Mouse (Mus musculus) urinary bladder, adult 18-20 months (tissue): ENCODE measurements around the gene Mndal.
"Not testable (repeated sequence)": the region's sequence is repeated elsewhere in the genome, so short reads cannot be mapped to it uniquely, and the experiment has no call there.

Source experiments
- DNase-seq, 2 experiments: peaks; one replicate each; pipeline ENCODE4 v3.0.0; 2022; ENCODE audit warnings: low spot score in 2 of 2, mixed read lengths in 2 of 2

Mndal gene

DNA sequence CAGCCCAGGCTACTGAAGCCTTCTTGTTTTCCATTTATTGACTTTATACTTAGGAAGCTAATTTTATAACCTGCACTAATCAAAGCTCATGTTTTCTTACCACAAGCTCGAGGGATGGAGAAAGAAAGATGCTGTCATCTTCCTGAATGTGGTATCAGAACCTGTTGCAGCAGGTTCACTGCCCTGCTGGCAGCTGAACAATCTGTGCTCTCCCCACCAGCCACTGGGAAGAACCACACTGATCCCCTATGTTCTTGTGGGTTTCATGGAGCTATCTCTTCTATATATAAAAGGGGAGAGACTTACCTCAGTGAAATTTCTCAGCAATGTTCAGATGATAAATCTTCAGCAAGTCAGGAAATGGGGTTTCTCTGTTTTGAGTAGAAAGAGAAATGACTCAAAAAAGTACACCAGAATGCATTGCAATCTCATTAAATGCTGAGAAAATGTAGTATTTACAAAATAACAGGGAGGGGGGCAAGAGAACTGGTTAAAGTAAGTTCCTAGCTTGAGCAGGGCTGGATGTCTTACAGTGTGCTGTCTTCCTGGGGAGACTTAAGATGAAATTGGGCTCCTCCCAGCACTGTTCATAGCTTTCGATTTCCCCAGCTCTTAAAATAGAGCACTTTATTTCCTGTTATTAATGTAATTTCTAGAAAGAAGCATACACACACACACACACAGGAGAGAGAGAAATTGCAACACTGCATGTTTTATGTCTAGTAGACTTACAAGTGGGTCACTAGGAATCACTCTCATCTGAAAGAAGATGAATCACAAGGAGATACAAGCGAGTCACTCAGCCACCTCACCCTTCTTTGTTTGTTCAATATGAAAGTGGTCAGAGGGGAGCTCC is at the start of gene Mndal, which contains the start of gene Ifi203:
TSS of gene Mndal (minus strand) at position 568 of the 856 bp plus-strand sequence.
TSS of gene Ifi203 (minus strand) at position 749 of the 856 bp plus-strand sequence.
- not testable (repeated sequence) for DNase-seq

DNA sequence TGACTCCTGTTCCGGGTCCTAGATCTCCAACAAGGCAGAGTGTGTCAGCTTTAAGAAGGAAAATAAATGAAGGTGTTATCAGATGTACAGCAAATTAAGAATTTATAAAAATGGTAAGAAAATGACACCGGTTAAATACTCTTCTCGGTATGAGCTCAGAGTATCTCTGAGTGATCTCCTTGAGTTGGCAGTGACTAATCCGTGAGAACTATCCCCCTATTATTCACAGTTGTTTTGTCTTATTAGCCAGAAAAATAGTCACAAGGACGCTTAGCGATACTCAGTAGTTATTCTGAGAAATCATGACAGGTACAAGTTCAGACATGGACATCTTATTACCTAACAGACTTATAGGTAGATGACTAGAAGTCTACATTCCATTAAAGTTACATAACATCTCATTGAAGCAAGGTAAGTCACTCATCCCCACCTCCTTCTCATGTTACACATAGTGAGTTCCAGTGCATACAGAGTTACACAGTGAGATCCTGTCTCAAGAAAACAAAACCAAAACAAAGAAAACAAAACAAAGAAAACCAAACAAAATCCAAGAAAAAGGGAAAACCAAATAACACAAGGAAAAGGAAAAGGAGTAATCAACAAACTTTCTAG is 40.5 kb upstream of the Mndal start, which contains the start of gene Ifi202b:
TSS of gene Ifi202b (minus strand) at position 51 of the 612 bp plus-strand sequence.
- DNase-seq: not testable (repeated sequence)

DNA sequence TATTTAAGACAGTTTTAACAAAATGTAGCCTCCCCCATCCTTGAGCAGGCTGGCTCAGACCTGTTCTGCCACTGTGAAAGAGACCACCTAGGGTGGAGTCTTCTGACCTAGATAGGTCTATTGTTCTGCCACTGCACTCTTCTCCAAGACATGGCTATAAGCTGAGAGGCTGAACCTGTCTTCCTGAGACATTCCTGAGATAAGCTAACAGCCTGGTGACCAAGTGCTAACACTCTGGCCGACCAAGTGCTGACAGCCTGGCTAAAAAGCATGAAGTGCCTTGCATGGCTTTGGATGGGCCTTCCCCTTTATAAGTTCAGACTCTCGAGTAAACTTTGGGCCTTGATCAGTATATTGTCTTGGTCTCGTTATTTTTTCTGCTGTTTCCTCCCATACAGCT is 38.7 kb upstream of the Mndal start:
- not testable (repeated sequence) for DNase-seq

DNA sequence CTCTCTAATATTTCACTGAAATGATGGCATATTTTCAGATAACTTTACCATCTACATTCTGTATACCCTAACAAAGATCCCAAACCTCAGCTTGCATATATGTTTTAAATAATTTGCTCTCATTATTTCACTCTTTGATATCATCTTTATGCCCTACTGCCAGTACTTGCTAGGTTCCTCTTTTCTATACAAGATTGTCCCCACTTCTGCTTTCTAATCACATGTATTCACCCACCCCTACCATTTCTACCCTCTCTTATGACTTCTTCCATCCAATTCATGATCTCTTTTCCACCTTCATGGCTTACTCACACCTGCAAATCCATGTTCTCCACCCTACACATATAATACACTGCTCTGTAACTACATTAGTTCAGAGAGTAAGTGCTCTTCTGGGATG is 35.3 kb upstream of the Mndal start:
- no peak for DNase-seq

DNA sequence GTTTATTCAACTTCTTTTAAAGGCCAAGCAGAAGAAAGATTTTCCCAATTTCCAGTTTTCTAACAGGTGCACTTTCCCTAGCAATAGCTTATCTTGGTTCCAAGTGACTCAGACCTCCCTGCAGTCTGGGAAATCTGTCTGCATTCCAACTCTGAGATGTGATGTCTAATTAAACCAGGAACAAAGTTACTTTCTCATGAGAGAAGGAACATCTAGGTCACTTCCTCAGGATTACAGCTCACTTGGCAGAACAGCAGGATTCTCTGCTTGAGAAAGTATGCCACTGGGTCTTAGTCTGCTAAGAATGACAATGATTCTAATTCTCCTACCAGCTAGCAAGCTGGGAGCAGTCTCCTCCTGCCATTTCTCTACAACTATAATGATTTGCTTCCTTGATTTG is 30.8 kb upstream of the Mndal start:
- DNase-seq: no peak

DNA sequence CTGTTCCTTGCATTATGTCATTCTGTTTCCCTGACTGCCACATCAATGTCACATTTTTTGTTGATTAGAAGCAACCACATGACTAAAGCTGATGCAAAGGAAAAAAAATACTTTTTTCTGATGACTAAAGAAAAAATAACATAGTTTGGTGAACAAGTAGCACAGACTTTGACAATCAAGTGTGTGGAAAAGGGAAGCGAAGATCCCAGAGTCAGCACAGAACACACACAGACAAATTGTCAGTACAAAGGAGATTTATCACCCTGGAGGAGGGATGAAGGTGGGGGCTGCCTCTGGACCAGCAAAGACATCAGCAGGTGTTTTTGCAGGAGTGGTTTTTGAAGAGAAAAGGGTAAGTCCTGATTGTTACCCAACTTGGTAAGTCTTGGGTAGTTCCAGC is 19.2 kb upstream of the Mndal start:
- not testable (repeated sequence) for DNase-seq

DNA sequence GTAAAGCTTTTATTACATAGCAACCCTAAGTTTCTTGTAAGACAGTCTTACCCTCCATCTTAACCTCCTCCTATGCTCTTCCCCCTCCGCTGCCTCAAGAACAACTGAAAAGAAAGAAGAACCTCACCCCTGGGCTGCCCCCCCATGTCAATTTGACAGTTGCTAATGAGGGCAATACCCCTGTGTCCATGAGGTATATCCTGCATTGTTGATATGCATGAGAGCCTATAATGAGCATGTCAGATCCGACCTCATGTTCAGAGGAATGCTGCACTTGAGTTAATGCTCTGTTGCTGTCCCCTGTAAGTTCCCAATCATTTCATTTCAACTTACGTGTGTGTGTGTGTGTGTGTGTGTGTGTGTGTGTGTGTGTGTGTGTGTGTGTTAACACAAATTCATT is 17.7 kb upstream of the Mndal start:
- not testable (repeated sequence) for DNase-seq

GRCm38 (mm10) chr1:173955839-173956527 is 13.7 kb upstream of the Mndal start:
- DNase-seq: not testable (repeated sequence)

- DNase-seq: no peak
These were observed 12.9 kb upstream of the Mndal start for GRCm38 (mm10) chr1:173955071-173955796.

DNA sequence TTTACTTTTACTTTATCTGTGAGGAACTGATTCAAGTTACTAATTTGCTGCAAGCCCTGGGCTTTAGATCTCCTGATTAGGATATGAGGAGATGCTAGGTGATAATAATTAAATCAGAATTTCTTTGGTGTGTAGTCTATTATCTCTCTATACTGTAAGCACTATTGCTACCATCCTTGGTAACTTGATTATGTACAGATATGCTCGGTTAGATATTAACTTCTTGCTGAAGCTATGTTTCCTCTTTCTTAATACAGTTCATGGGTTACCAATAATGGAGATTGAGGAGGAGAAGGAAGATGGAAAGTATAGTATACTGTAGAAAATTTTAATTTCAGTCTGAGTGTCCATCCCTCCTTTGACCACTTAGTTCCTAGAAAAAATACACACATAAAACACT is 11.3 kb upstream of the Mndal start:
- DNase-seq: no peak

DNA sequence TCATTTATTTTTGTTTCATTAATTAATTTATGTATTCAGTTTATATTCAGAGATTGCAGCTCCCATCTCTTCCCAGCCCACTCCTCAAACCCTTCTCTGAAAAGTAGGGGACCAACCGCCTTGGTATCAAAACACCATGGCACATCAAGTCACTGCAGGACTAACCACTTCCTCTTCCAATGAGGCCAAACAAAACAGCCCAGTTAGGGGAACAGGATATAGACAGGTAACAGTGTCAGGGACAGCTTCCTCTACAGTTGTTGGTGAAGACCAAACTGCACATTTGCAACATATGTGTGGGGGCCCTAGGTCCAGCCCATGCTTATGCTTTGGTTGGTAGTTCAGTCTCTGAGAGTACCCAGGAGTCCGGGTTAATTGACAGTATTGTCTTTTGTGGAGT is 6.8 kb upstream of the Mndal start:
- not testable (repeated sequence) for DNase-seq

DNA sequence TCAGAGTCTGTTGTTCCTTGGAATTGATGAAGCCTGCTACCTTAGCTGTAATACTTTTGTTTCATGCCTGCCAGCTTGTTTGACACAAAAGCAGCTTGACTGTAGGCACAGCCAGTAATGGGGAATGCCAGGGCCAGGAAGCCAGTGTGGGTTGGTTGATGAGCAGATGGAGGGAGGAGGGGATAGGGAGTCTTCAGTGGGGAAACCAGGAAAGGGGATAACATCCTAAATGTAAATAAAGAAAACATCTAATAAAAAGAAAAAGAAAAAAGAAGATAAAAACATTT is 432 bp upstream of the Mndal start:
- DNase-seq: not testable (repeated sequence)

DNA sequence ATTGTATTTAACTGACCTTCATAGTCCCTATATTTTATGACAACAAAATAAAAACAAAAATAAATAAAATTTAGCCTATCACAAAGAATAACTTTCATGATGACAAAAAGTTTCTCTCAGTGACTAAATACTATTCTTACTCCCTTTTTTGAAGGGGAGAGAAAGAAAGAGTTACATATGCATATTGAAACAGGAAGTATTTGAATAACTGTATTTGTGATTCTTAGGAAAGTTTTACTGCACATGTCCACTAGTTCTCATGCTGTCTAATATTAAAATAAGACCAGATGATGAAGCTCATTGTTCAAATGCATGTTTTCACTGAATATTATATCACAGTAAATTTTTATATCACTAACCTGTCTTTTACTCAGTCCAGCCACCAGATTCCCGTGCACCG is 769 bp downstream of the Mndal start:
- DNase-seq: not testable (repeated sequence)

DNA sequence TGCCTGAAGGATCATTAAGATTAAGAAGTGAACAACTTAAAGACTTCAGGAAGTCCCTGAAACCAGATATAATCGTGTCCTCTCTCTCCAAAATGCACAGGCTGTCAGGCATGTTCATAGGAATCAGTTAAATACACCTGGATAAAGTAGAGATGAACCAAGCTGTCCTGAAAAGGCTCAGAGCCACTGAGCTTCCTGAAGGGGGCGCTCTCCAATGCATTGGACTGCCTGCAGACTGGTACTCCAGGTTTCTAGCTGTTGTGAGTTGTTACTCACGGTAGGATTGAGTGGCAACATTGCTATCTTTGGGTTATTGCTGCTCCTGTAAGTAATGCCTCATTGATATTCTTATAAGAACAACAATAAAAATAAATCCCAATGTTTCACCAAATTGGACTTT is 23.0 kb downstream of the Mndal start:
- DNase-seq: not testable (repeated sequence)

DNA sequence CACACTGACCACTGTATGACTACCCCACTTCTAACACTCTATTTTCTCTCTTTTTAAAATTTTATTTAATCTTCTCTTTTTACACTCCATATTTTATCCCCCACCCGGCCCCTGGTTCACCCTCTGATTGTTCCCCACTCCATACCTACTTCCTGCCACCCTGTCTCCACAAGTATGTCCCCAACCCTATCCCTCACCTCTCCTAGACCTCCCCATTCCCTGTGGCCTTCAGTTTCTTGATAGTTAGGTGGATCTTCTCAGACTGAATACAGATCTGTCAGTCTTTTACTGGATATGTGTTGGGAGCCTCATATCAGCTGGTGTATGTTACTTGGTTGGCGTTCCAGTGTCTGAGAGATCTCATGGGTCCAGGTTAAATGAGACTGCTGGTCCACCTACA is 27.7 kb downstream of the Mndal start:
- DNase-seq: no peak

DNA sequence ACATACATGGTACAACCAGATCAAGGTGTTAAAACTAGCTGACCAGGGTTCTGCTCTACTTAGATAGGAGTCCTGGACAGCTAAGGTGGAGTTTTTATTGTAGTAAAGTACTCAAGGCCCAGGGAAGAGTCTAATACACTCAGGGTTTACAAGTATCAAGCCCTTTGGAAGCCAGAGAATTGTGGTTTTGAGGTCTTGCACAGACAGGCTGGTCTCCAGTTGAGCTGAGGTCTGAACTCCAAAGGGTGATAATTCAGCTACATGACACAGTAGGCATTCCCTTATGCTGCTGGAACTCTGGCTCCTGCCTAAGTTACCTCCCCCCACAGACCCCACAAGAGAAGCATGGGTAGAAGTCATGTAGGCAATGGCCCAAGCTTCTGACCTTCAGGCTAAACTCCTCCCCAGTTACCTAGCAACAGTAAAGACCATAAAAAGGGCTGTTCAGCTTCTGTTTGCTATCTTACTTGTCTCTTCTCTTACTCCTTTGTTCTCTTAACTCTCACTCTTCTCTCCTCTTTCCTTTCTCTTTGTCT is 29.0 kb downstream of the Mndal start:
- not testable (repeated sequence) for DNase-seq

DNA sequence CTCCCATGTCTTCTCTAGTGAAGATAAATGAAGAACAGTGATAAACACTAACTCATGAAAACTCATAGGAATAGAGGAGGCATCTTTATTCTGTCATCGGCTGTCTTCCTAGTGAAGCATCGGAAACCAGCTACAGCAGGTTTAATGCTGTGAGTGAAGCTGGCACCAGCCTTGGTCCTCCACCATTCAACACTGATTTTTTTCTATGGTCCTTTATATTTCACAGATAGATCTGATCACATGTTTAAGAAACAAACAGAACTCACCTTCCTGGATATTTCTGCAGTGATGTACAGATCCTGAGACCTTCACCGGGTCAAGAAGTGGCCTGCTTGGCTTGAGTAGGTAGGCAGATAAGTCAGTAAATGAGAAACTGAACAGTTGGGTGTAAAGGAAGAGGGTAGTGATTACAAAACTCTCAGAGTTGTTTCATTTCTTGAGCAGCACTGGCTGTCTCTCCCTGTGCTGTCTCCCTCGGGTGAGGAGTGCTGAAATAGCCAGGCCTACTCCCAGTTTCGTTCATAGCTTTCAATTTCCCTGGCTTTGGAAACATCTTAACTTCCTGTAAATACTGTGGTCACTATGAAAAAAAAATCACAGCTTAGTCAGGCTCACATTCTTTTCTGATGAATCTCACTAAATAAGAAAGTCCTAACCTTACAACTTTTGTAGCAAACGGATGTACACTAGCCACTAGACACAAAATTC is 29.6 kb downstream of the Mndal start, which contains the start of gene Ifi211:
TSS of gene Ifi211 (minus strand) at position 499 of the 708 bp plus-strand sequence.
- peak in 1 of 2 experiments; percentile 7 for DNase-seq

DNA sequence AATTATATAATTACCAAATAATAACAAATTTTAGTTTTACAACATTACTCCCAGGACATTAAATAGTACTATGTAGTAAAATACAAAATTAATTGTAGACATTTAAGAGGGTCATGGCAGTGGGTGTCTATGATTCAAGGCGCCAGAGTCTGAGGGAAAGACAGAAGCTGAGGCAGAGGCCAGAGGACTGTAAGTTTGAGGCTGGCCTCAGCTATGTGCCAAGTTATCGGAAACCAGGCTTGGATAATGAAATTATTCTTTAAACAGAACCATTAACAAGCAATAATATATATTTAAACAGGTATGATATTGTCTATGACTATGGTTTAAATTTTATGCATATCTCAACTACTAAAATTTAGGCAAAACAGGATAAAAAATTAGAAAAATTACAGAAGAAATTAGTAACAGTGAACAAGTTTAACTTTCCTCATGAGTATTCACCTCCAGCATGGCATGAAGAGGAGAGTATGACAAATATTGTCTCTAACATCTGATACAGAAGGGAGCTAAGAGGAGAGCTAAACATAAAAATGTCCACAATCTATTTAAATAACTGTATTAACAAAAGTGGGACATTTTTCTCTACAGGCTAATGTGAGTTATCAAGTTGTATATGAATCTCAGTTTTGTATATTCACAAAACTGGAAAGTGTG is 30.4 kb downstream of the Mndal start:
- DNase-seq: no peak

DNA sequence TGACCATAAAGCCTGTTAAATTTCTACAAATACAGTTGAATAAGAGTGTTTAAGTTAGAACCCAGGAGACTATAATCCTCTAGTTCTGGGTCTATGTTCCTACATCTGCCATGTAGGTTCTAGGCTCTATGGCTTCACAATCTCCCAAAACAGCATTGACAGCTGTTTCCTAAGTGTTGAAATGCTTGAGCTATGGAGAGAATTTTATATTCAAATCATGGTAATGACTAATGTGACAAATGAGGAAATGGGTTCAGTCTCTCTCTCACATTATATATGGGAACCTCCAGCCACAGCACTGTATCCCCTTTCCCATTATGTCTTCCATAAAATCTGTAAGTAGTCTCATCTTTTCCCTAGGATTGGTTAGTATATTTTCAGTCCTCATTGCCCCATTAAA is 33.9 kb downstream of the Mndal start:
- DNase-seq: not testable (repeated sequence)

- not testable (repeated sequence) for DNase-seq
These were observed 36.4 kb downstream of the Mndal start for GRCm38 (mm10) chr1:173905885-173906284.
